Mouse (Mus musculus): ENCODE measurements at regions not wholly inside any gene's neighbourhood (a gene's known extent, or its start where the extent isn't known, plus 50 kb on each side); places are given as distances from the start of the nearest gene placed in this dataset.

GRCm38 (mm10) chr2:128491217-128491877, 99.7 kb upstream of the Spdye4c start:
- DNase-seq (ENCODE audit: extremely low spot score in 1 of 2, low spot score in 2 of 2): no peak
- intact Hi-C loops (cut with DNase I): no loop called here

DNA sequence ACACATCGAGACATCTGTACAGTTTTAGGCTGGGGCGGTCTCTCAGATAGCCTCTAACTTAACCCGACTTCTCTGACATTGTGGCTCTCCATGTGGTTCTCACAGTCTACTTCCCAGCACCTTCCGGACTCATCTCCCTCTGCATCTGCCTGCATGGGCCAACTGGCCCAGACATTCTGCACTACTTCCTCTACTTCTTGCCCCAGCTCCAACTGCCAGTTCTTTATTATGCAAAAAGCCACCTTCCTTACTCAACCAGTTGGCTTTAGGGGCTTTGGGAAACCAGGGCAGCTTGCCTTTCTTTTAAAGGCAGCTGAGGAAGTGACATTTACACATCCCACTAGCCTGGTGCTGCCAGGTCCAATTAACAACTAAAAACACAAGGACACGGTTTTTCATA, 97.1 kb upstream of the Spdye4c start:
- no peak for DNase-seq (ENCODE audit: extremely low spot score in 1 of 2, low spot score in 2 of 2)
- intact Hi-C loops (cut with DNase I): no loop called here

- no peak for DNase-seq (ENCODE audit: extremely low spot score in 1 of 2, low spot score in 2 of 2)
- intact Hi-C loops (cut with DNase I): no loop called here
These were observed 93.1 kb upstream of the Spdye4c start for GRCm38 (mm10) chr2:128497891-128498290.

DNA sequence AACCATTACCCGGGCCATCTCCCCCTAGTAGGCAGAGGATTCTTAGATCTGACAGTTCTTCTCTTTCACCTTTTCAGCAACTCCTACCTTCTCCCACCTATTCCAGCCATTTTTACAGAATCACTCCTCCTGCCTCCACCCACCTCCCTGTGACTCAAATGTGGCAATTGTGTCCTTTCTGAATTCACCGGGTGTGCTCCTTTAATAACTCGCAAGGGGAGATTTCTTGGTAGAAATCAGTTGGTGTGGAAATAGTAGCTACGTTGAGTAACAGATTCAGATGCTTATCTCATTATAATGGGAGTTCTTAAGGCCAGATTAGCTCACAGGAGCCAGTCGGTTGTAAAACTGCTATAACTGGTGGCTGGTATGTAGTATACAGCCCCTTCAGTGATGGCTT, 92.4 kb upstream of the Spdye4c start:
- DNase-seq (ENCODE audit: extremely low spot score in 1 of 2, low spot score in 2 of 2): no peak
- intact Hi-C loops (cut with DNase I): no loop called here

DNA sequence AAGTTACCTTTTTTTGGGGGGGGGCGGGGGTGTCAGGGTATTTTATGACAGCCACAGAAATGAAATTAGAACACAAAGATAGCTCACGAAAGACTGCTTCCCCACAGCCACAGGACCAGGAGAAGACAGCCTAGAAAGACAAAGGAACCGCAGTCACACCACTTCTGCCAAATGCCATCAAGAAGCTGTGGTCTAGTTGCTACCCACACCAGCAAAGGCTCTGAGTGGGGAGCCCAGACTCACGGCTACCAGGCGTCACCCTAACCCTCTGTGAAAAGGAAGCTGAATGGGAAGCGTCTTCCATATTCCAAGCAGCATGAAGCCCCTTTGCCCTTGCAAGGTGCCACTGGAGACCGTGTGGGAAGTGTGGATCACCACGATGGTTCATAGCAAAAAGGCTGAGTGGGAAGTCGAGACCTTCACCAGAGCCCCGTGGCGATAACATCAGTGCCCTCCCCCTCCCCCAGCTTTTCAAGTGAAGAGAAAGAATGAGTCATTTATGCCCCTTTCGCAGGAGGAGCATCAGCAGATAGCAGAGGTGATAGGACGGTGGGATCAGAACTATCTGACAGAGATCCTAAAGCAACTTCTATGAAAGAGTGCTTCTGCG, 91.3 kb upstream of the Spdye4c start:
- intact Hi-C loops (cut with DNase I): no loop called here
- no peak for DNase-seq (ENCODE audit: extremely low spot score in 1 of 2, low spot score in 2 of 2)

DNA sequence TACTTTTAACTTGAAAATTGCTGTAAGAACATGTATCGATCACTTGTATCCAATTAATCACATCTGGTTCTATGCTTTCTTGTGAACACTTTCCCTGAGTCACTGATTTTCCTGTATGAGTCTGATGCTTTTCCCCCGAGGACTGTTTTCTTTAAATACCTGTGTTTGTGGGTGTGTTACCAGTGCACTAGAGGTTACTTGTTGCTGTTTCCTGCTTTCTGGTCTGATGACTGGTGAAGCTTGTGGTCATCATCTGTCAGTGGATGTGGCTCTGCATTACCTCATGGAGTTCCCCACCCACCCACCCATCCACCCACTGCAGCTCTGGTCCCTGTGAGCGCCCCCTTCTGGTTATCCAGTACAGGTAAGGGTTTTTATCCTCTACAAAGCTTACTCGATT, 88.3 kb upstream of the Spdye4c start:
- intact Hi-C loops (cut with DNase I): no loop called here

DNA sequence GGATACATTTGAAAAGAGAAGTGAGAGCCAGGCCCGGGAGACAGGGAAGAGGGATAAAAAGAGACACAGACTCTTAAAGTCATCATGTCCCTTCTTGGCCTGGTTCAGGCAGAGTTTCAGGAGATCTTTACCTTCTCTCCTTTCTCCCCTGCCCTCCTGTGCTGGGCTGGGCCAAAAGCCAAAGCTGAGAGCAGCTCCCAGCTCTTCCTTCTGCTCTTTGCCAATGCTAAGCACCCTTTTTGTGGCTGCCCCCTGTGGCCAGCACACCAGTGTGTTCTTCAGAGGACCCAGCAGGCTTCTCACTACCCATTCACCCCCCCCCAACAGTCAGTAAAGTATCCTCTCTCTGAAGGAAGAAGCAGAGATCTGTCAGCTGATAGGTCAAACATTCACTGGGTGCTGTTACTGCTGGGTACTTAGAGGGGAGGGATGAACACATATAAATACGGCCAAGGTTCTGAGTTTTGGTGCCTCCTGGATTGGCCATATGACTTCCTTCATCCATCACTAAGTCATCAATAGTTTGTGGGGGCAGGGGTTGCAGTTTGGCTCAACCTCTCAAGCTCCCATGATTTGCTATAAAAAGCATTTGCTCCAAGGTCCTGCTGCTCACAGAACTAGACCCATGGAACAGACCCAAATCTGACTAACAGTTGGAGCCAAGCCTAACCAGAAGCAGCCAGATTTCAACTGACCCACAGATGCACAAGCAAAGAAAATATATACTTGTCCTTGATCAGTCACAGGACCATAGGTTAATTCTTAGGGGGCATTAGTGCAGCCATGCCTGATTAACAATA, 87.7 kb upstream of the Spdye4c start:
- intact Hi-C loops (cut with DNase I): no loop called here
- DNase-seq (ENCODE audit: extremely low spot score in 1 of 2, low spot score in 2 of 2): no peak

More for the DNA sequence above, 88.3 kb upstream of the Spdye4c start:
- DNase-seq (ENCODE audit: extremely low spot score in 1 of 2, low spot score in 2 of 2): no peak

DNA sequence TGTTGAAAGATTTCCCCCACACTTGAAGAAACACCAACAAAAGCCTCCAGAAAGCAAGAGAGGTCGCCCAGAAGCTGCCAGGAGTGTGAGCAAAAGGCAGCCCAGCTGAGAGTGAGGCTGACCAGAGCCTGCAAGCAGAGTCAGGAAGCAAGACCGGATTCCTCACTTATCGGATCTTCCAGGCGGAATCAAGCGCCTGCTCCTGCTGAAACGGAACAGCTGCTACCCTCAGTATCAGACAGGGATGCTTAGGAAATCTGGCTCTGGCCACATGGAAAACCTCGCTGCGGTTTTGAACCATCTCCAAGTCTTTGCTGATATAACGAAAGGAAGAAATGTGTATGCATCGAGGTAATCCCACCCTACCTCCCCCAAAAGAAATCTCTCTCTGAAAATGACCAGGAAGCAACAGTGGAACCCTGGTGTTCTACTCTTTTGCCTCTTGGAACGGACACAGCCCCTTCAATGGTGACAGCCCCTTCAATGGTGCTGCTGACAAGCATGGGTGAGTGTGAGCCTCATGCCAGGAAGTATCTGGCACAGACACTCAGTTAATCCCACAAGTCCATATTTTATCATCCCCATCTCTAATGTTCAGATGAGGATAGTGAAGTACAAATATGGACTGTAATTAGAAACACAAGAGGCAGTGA, 83.3 kb upstream of the Spdye4c start:
- DNase-seq (ENCODE audit: extremely low spot score in 1 of 2, low spot score in 2 of 2): peak in 1 of 2 experiments; percentile 29
- intact Hi-C loops (cut with DNase I): no loop called here

DNA sequence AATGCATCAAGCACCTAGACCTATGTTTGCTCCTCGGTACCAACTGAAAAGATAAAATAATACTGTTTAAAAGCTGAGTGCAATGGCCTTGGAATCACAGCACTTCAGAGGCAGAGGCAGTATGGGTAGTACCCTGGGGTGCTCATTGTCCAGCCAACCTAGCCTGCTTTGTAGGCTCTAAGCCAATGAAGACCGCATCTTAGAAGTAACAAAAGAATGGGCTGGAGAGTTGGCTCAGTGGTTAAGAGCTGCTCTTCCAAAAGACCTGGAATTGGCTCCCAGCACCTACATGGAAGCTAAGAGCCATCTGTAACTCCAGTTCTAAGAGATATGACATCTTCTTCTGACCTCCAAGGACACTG, 82.8 kb upstream of the Spdye4c start:
- DNase-seq (ENCODE audit: extremely low spot score in 1 of 2, low spot score in 2 of 2): no peak
- intact Hi-C loops (cut with DNase I): no loop called here

- no peak for DNase-seq (ENCODE audit: extremely low spot score in 1 of 2, low spot score in 2 of 2)
- intact Hi-C loops (cut with DNase I): no loop called here
These were observed 79.7 kb upstream of the Spdye4c start for GRCm38 (mm10) chr2:128511291-128511690.

DNA sequence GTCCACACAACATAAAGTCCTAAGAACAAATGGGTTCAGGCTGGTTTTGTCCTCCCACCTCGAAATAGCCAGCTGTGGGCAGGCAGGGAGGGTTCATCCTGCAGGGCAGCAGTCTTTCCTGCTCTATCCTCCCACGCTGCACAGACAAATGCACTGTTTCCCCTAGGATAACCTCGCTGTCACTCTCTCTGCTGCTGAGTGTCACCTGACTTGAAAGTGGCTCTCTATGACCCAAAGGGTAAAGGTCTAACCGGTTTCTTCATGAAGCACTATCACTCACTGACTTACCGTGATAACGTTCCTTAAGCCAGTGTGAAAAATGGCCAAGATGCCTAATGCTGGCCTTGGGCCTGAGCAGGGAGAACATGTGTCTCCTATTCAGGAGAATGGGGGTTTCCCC, 78.2 kb upstream of the Spdye4c start:
- no peak for DNase-seq (ENCODE audit: extremely low spot score in 1 of 2, low spot score in 2 of 2)
- intact Hi-C loops (cut with DNase I): no loop called here

- intact Hi-C loops (cut with DNase I): no loop called here
- DNase-seq (ENCODE audit: extremely low spot score in 1 of 2, low spot score in 2 of 2): no peak
These were observed 76.3 kb upstream of the Spdye4c start for GRCm38 (mm10) chr2:128514463-128515290.

GRCm38 (mm10) chr2:128515701-128516100, 75.3 kb upstream of the Spdye4c start:
- no peak for DNase-seq (ENCODE audit: extremely low spot score in 1 of 2, low spot score in 2 of 2)

DNA sequence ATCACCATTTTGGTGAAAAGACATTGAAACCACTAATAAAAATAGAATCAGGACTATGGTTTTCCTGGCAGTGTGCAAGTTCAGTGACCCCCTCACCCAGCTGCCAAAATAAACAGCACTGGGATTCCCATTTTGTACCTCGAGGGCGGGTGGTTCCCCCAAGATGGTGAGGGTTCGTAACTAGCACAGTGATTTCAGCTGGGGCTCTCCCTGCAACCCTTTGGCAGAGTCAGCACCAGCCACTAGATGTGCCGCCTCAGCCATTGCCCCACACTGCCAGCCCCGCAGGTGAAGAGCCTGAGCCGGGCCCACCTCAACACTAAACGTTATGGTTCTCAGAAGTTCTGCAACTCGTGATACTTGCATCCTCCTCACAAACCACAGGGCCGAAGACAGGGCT, 74.3 kb upstream of the Spdye4c start:
- intact Hi-C loops (cut with DNase I): no loop called here
- DNase-seq (ENCODE audit: extremely low spot score in 1 of 2, low spot score in 2 of 2): no peak

More at GRCm38 (mm10) chr2:128515701-128516100, 75.3 kb upstream of the Spdye4c start:
- intact Hi-C loops (cut with DNase I): no loop called here

GRCm38 (mm10) chr2:128518142-128518541, 72.9 kb upstream of the Spdye4c start:
- intact Hi-C loops (cut with DNase I): no loop called here
- no peak for DNase-seq (ENCODE audit: extremely low spot score in 1 of 2, low spot score in 2 of 2)

DNA sequence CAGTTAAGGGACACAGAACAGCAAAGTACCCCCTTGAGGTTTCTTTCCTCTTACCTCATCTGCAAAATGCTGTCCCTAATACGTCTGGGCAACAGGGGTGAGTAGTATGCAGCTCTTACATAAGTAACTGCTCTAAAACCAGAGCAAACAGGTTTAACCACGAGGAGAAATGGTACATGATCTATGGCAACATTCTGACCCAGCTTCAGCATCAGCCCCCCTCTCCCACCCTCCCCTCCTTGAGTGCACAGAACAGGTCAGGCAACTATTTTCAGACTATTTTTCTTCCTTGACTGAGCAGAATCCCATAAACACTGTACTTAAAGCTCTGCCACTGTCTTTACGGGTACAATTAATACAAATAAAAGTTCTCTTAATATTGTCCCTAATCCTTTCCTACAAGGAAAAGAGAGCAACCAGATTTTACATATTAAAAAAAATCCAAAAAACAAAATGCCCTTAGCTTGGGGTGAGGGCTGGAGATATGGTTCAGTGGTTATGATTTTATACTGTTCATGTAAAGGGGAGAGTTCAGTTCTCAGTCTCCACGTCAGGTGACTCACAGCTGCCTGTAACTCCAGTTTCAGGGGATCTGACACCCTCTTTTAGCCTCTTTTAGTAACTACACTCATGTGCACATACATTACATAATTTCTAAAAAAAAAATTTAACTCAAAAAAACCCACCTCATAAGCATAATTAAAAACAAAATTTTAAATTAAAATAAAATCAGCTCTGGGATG, 69.1 kb upstream of the Spdye4c start:
- DNase-seq (ENCODE audit: extremely low spot score in 1 of 2, low spot score in 2 of 2): no peak
- intact Hi-C loops (cut with DNase I): no loop called here

GRCm38 (mm10) chr2:128523425-128524108, 67.4 kb upstream of the Spdye4c start:
- intact Hi-C loops (cut with DNase I): no loop called here
- no peak for DNase-seq (ENCODE audit: extremely low spot score in 1 of 2, low spot score in 2 of 2)

DNA sequence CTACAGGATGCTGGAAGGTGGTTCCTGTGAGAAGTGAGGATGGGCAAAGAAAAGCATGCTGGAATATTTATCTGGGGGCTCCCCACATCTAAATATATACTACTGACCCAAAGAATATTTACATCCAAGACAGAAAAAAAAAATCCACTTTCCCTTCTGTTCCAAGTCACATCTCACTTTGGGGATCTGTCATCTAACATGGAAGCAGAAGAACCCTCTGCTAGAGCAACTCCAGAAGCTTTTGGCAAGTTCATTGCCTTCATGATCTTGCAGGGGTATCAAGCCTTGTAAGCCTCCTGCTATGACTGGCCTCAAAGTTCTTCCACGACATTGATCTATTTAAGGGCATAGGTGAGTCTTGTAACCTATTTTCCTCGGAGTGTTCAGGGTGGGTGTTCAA, 64.9 kb upstream of the Spdye4c start:
- DNase-seq (ENCODE audit: extremely low spot score in 1 of 2, low spot score in 2 of 2): no peak
- intact Hi-C loops (cut with DNase I): no loop called here
